Mouse (Mus musculus) limb, embryonic 12.5 days (tissue): ENCODE measurements around the gene Pip4k2a. TPM values are rescaled to one million over a fixed set of nuclear protein-coding genes. Genes with fewer than 3 reads are reported as not detected.
A peak's percentile ranks its signal among the peaks of the same experiment; 100 is the strongest.
"Not testable (repeated sequence)": the region's sequence is repeated elsewhere in the genome, so short reads cannot be mapped to it uniquely, and the experiment has no call there.

Source experiments
- ATAC-seq: fragments of 200-750 bp; cut with Nextera tagmentation; 2 replicates; pipeline ENCODE4 v1.8.0; 2017; ENCODE audit warnings: low read depth, moderate TSS enrichment; ENCODE audit not compliant: insufficient number of reproducible peaks, insufficient read depth, low FRiP score, low TSS enrichment
- H3K27ac ChIP-seq: fragments of 300-500 bp; sonication (generic); 2 replicates; pipeline ENCODE4 v1.5.1; 2016; ENCODE audit warnings: mild to moderate bottlenecking, moderate library complexity
- H3K27me3 ChIP-seq: fragments of 300-500 bp; sonication (generic); 2 replicates; pipeline ENCODE4 v1.6.1; 2016; ENCODE audit warnings: mild to moderate bottlenecking, moderate library complexity
- H3K36me3 ChIP-seq: fragments of 300-500 bp; sonication (generic); 2 replicates; pipeline ENCODE4 v1.6.1; 2016; ENCODE audit warnings: mild to moderate bottlenecking, moderate library complexity
- H3K4me1 ChIP-seq: fragments of 300-500 bp; sonication (generic); replicated peaks from 2 replicates; pipeline ENCODE4 v1.6.1; 2016
- H3K4me2 ChIP-seq: fragments of 300-500 bp; sonication (generic); 2 replicates; pipeline ENCODE4 v1.6.1; 2016; ENCODE audit warnings: mild to moderate bottlenecking, moderate library complexity
- H3K4me3 ChIP-seq: fragments of 300-500 bp; sonication (generic); replicated peaks from 2 replicates; pipeline ENCODE4 v1.5.1; 2016; ENCODE audit warnings: mild to moderate bottlenecking
- H3K9ac ChIP-seq: fragments of 300-500 bp; sonication (generic); replicated peaks from 2 replicates; pipeline ENCODE4 v1.6.1; 2016; ENCODE audit warnings: mild to moderate bottlenecking, moderate library complexity
- H3K9me3 ChIP-seq: fragments of 300-500 bp; sonication (generic); 2 replicates; pipeline ENCODE4 v1.6.1; 2016; ENCODE audit warnings: mild to moderate bottlenecking, moderate library complexity
- WGBS: fragments of 180-500 bp; shearing (Covaris S2); methylation state at CpG from one replicate; pipeline ENCODE4 v1.1.7; 2016; 5-methylcytosine and 5-hydroxymethylcytosine counted together
- polyA plus RNA-seq: library from polyadenylated mRNA; unstranded; fragments of >200 nt; fragmentation: Nextera tagmentation; extraction: Ambion mirVana; gene quantifications from 2 replicates; pipeline ENCODE4 v1.2.1, GENCODE M21; 2016

The Pip4k2a gene
- polyA plus RNA-seq, 1 experiment from 2014 or later, result 9.9 TPM

GRCm38 (mm10) chr2:18910209-18910608 is 87.7 kb downstream of the Pip4k2a start:
- no peak for ATAC-seq
- Histone ChIP-seq H3K4me2 (no peak overlapping the region), H3K27ac (no peak overlapping the region), H3K36me3 (no peaks in the 10 kb centered on the region), H3K27me3 (peaks cover 5% of the 10 kb centered on the region; the same call in 1 of the 2 replicates), H3K4me3 (no peak overlapping the region), H3K9ac (no peak overlapping the region), H3K9me3 (no peaks in the 10 kb centered on the region), H3K4me1 (peaks cover 10% of the 10 kb centered on the region; the same call in 1 of the 2 replicates)
- WGBS, result 84% methylated on average over 6 of the region's 6 CpGs

GRCm38 (mm10) chr2:18909713-18910112 is 88.2 kb downstream of the Pip4k2a start:
- H3K4me1 ChIP-seq, result peaks cover 10% of the 10 kb centered on the region; the same call in 1 of the 2 replicates
- 92% methylated on average over 6 of the region's 6 CpGs for WGBS
- H3K4me2 ChIP-seq, result no peak overlapping the region

GRCm38 (mm10) chr2:18907269-18907668 is 90.7 kb downstream of the Pip4k2a start:
- no peak overlapping the region for H3K4me2 ChIP-seq
- ATAC-seq, result no peak
- no peak overlapping the region for H3K27ac ChIP-seq
- H3K4me1 ChIP-seq, result no peaks in the 10 kb centered on the region
- peaks cover 5% of the 10 kb centered on the region; the same call in 1 of the 2 replicates for H3K27me3 ChIP-seq
- H3K4me3 ChIP-seq, result no peak overlapping the region
- H3K9me3 ChIP-seq, result no peaks in the 10 kb centered on the region
- WGBS, result 63% methylated on average over 8 of the region's 8 CpGs
- no peaks in the 10 kb centered on the region for H3K36me3 ChIP-seq
- no peak overlapping the region for H3K9ac ChIP-seq

More at GRCm38 (mm10) chr2:18909713-18910112, 88.2 kb downstream of the Pip4k2a start:
- no peak overlapping the region for H3K9ac ChIP-seq
- H3K27ac ChIP-seq, result no peak overlapping the region
- H3K4me3 ChIP-seq, result no peak overlapping the region
- H3K9me3 ChIP-seq, result no peaks in the 10 kb centered on the region
- H3K36me3 ChIP-seq, result no peaks in the 10 kb centered on the region
- peaks cover 5% of the 10 kb centered on the region; the same call in 1 of the 2 replicates for H3K27me3 ChIP-seq
- ATAC-seq, result no peak

GRCm38 (mm10) chr2:18906421-18907084 is 91.4 kb downstream of the Pip4k2a start:
- no peaks in the 10 kb centered on the region for H3K36me3 ChIP-seq
- H3K9ac ChIP-seq, result no peak overlapping the region
- H3K27ac ChIP-seq, result no peak overlapping the region
- peaks cover 5% of the 10 kb centered on the region; the same call in 1 of the 2 replicates for H3K27me3 ChIP-seq
- no peak overlapping the region for H3K4me3 ChIP-seq
- WGBS, result 52% methylated on average over 2 of the region's 2 CpGs
- no peak for ATAC-seq
- no peak overlapping the region for H3K4me2 ChIP-seq
- H3K9me3 ChIP-seq, result no peaks in the 10 kb centered on the region
- no peaks in the 10 kb centered on the region for H3K4me1 ChIP-seq

- whole genome bisulfite sequencing, result 84% methylated on average over 9 of the region's 9 CpGs
- no peak for ATAC-seq
- Histone ChIP-seq H3K27me3 (peaks cover 8% of the 10 kb centered on the region; the same call in 1 of the 2 replicates), H3K4me2 (no peak overlapping the region), H3K27ac (no peak overlapping the region), H3K4me3 (no peak overlapping the region), H3K9me3 (no peaks in the 10 kb centered on the region), H3K4me1 (0 out of 2 replicates have a peak, but pooled peaks cover under 1% of the 10 kb centered on the region), H3K36me3 (peaks cover 7% of the 10 kb centered on the region; the same call in 1 of the 2 replicates), H3K9ac (no peak overlapping the region)
Observed at GRCm38 (mm10) chr2:18903301-18904068, 94.4 kb downstream of the Pip4k2a start.

GRCm38 (mm10) chr2:18901133-18901532 is 96.8 kb downstream of the Pip4k2a start:
- Histone ChIP-seq H3K4me3 (no peak overlapping the region), H3K4me2 (no peak overlapping the region), H3K4me1 (peaks cover 15% of the 10 kb centered on the region), H3K27ac (no peak overlapping the region), H3K27me3 (peaks cover 6% of the 10 kb centered on the region), H3K9ac (no peak overlapping the region), H3K36me3 (peaks cover 7% of the 10 kb centered on the region; the same call in 1 of the 2 replicates), H3K9me3 (no peaks in the 10 kb centered on the region)
- ATAC-seq, result no peak
- WGBS, result 87% methylated on average over 4 of the region's 4 CpGs

GRCm38 (mm10) chr2:18900635-18901034 is 97.3 kb downstream of the Pip4k2a start:
- Histone ChIP-seq H3K27me3 (peaks cover 6% of the 10 kb centered on the region), H3K36me3 (peaks cover 7% of the 10 kb centered on the region; the same call in 1 of the 2 replicates), H3K4me2 (no peak overlapping the region), H3K4me3 (no peak overlapping the region), H3K27ac (no peak overlapping the region), H3K9ac (no peak overlapping the region), H3K9me3 (no peaks in the 10 kb centered on the region), H3K4me1 (peaks cover 16% of the 10 kb centered on the region)
- no peak for ATAC-seq
- WGBS, result 88% methylated on average over 2 of the region's 2 CpGs

GRCm38 (mm10) chr2:18897742-18898256 is 100.1 kb downstream of the Pip4k2a start:
- Histone ChIP-seq H3K4me2 (no peak overlapping the region), H3K27ac (peak overlapping the region; percentile 50; the same call in 1 of the 2 replicates), H3K36me3 (peaks cover 7% of the 10 kb centered on the region; the same call in 1 of the 2 replicates), H3K4me1 (peaks cover 16% of the 10 kb centered on the region), H3K9ac (no peak overlapping the region), H3K9me3 (no peaks in the 10 kb centered on the region), H3K27me3 (peaks cover 9% of the 10 kb centered on the region), H3K4me3 (no peak overlapping the region)
- 11% methylated on average over 10 of the region's 10 CpGs for WGBS
- ATAC-seq, result no peak

- Histone ChIP-seq H3K4me3 (no peak overlapping the region), H3K36me3 (peaks cover 5% of the 10 kb centered on the region; the same call in 1 of the 2 replicates), H3K9ac (no peak overlapping the region), H3K9me3 (no peaks in the 10 kb centered on the region), H3K4me1 (peaks cover 23% of the 10 kb centered on the region), H3K27me3 (peaks cover 12% of the 10 kb centered on the region), H3K4me2 (no peak overlapping the region), H3K27ac (no peak overlapping the region)
- ATAC-seq, result no peak
- WGBS, result 30% methylated on average over 6 of the region's 6 CpGs
Observed at GRCm38 (mm10) chr2:18896015-18896414, 101.9 kb downstream of the Pip4k2a start.

GRCm38 (mm10) chr2:18893336-18893735 is 104.6 kb downstream of the Pip4k2a start:
- 93% methylated on average over 1 of the region's 1 CpGs for WGBS
- not testable (repeated sequence) for H3K4me3 ChIP-seq, ATAC-seq, H3K4me2 ChIP-seq, H3K9ac ChIP-seq, H3K27ac ChIP-seq, H3K36me3 ChIP-seq, H3K9me3 ChIP-seq, H3K27me3 ChIP-seq
- peaks cover 30% of the 10 kb centered on the region for H3K4me1 ChIP-seq

GRCm38 (mm10) chr2:18891991-18892537 is 105.9 kb downstream of the Pip4k2a start:
- no peak overlapping the region for H3K27ac ChIP-seq
- no peaks in the 10 kb centered on the region for H3K9me3 ChIP-seq
- H3K4me1 ChIP-seq, result peaks cover 20% of the 10 kb centered on the region
- no peak overlapping the region for H3K4me2 ChIP-seq
- no peak for ATAC-seq
- no peak overlapping the region for H3K9ac ChIP-seq
- WGBS, result 75% methylated on average over 10 of the region's 10 CpGs
- no peaks in the 10 kb centered on the region for H3K36me3 ChIP-seq
- H3K4me3 ChIP-seq, result no peak overlapping the region
- peaks cover 5% of the 10 kb centered on the region; the same call in 1 of the 2 replicates for H3K27me3 ChIP-seq
